Mouse (Mus musculus) neural tube, embryonic 10.5 days (tissue): Measurements from ENCODE around the gene Rpgr.
A peak's percentile ranks its signal among the peaks of the same experiment; 100 is the strongest.

ENCODE experiments used
- DNase-seq: peaks from one replicate; pipeline ENCODE4 v3.0.0-alpha.2; 2017; ENCODE audit warnings: low spot score; ENCODE audit errors: extremely low spot score

The Rpgr gene

DNA sequence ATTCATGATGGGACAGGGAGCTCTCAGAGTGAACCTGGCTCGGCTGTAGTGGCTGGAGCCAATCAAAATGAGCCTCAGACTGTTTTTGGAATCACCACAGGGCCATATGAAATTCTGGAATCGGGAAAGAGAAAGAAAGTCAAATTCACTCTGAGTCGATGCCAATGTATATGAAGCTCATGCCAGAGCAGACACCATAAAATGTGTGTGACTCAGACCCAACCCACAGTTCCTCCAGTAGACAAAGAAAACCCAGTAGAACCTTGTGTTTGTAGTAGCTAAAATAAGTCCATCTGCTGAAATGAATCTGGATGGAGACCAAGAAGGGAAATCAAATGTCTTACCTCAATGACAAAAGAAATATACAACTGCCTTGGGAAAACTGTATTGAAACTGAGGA is 142.8 kb downstream of the Rpgr start:
- DNase-seq, result no peak

DNA sequence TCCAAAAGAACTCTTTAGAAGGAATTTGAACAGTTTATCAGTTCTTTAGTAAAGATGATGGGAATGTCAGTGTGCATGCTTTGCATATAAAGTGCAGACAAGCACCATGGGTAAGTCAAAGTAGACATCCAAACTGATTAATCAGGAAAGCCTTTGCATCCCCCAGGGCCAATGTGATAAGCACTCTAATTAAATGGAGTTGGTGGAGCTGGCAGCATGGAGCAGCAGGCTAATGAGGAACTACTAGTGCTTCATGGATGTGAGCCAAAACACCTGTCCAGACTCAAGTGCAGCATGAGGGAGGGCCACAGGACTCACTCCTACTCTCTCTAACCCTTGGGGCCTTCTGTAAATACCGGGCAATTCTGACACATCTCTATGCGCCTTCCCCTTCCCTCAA is 145.2 kb downstream of the Rpgr start:
- no peak for DNase-seq

DNA sequence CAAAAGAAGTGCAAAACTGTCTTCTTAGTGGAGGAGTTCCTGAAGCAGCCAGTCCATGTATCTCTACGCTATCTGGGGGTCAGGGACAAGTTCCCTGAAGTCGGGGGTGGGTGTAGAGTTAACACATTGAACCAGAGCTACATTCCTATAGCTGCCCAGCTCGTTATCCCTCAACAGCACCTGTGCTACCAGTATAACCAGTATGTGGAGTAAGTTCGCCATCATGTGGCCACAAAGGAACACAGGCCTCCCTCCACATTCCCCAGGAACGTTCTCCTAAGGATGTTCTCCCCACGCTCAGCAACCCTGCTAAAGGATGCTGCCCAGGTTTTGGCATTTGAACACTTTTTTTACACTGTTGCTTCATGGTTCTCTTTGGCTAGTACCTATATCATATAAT is 146.0 kb downstream of the Rpgr start:
- peak; percentile 15 for DNase-seq

DNA sequence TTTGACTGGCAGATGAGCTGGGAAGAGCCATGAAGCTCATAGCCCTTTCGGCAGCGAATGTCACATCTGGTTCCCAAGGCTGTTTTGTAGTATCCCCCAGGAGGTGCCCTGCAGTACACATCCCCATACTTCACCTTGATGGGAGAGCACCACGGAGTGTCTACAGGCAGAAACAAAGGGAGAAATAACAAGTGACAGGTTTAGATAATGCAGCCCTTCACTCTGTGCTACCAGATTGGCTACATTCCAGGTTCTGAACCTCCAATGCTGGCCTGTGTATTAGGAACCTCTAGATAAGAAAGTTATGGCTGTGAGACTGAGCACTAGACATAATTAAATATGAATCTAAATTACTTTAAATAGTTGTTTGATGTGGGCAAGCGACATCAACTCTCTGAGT is 147.3 kb downstream of the Rpgr start:
- no peak for DNase-seq

DNA sequence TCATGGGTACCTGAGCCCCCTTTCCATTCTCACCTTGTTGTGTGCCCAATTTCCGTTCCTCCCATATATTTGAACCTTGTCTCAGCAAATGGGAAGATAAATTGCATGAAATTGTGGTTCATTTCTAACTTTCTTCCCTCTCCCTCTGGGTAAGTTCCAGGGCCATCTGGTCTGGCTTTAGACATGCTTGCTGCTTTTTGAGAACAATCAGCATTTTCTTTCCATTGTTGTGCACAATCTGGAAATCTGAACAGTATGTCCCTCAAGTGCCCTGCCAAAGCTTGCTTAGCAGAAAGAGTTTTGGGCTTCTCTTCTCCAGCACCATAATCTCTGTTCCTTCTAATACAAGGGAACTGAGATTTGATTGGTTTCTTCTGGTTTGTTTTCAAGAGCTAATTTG is 152.9 kb downstream of the Rpgr start:
- DNase-seq, result no peak

DNA sequence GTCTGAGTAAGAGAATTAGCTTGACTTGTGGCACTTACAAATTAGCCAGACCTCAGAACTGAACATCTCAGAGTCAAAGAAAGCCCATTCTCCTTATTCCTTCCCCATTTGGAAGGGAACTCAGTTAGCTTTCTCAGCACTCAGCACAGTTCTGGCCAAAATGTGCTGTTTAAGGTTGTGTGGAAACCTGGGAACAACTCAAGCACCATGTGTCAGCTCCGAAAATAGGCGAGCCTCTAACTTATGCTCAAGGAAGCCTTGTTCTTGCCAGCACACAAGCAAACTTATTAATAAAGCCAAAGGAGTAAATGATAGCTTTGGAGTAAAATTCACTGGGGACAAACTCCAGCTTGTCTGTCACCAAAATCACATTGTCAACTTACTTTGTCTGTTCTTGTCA is 153.4 kb downstream of the Rpgr start:
- no peak for DNase-seq

DNA sequence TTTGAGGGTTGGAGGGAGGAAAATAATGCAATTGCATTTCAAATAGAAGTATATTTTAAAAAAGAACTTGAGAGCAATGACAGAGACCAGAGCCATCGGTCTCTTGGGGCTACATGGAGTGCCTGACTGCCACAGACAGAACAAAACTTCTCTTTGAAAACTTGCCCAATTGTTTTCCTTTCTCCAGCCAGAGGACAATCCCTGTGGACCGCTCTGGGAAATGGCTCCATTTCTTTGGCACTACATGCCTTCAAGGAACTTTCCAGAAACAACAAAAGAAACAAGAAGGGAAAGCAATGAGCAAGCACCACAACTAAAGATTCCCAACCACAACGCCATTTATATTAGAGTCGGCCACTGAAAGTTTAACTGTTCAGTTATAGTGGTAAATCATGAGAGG is 154.5 kb downstream of the Rpgr start:
- no peak for DNase-seq

DNA sequence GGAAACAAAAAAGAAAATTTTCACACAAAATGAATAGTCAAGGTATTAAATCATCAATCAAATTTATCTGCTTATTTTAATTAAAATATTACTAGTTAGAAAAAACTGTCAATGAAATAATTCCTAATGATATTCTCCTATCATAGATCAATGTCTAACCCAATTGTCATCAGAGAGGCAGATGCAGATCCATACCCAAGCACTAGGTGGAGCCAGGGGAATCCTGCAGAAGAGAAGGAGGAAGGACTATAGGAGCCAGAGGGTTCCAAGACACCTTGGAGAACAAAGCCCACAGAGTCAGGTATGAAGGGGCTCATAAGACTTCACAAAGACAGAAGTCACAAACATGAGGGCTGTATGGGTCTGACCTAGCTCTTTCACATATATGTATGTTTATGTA is 182.1 kb downstream of the Rpgr start:
- no peak for DNase-seq
